Mouse (Mus musculus) retina, postnatal 1 day (tissue): ENCODE measurements at regions not wholly inside any gene's neighbourhood (a gene's known extent, or its start where the extent isn't known, plus 50 kb on each side); places are given as distances from the start of the nearest gene placed in this dataset.

Experiments
- DNase-seq: peaks from one replicate; pipeline ENCODE4 v3.0.0-alpha.2; 2012

GRCm38 (mm10) chr5:46083293-46083692 is 225.9 kb upstream of the Lcorl start:
- no peak for DNase-seq

DNA sequence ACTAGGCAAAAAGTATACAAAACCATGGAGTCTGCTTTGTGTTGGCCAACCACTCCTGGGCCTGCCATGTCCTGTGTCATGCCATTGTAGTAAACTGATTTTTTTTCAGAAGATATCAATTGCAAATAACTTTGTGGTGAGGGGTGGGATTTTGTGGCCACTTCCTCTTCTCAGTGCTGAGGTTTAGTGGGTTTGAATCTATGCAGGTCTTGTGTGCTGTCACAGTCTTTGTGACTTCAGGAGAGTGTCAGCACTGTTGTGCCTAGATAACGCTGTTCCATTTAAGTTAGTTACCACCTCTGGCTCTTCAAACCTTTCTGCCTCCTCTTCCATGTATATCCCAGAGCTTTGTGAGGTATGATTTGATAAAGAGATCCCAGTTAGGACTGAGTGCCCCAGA is 216.3 kb upstream of the Lcorl start:
- no peak for DNase-seq

- no peak for DNase-seq
Measured at GRCm38 (mm10) chr5:46073136-46073535, 215.7 kb upstream of the Lcorl start.

DNA sequence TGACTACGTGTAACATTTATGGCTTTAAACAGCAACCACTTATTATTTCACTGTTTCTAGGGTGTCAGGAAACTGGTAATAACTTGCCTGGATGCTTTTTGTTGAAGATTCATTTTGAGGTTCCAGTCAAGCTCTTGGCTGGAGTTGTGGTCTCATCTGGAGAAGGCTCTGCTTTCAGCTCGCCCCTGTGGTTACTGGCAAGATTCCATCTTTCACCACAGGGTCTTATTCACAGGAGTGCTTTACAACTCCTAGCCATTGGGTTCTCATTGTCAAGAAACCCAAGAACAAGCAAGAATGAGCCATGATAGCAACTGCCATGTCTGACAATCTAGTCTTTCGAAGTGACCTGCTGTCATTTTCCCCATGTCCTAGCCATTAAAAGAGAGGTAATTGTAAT is 202.5 kb upstream of the Lcorl start:
- DNase-seq, result no peak

DNA sequence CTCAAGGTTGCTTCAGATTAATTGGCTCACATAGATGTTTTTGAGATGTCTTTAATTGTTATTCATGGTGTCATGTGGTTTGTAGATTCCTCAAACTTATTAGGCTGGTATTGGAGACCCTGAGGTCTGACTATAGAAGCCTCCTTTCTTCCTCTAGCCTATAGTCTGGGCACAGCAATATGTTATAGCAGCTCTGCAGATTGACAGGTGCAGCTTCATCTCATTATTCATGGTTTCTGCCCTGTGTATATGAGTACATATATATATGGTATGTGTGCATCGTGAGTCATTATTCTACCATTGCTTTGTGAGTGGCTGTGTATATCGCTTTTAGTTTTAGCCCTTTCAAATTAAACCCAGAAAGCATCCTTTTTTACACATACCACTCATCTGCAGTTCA is 197.4 kb upstream of the Lcorl start:
- DNase-seq, result no peak

- peak; percentile 56 for DNase-seq
Measured at GRCm38 (mm10) chr5:46042684-46043348, 185.4 kb upstream of the Lcorl start.

GRCm38 (mm10) chr5:46033008-46033676 is 175.7 kb upstream of the Lcorl start:
- peak; percentile 94 for DNase-seq

- no peak for DNase-seq
Measured at GRCm38 (mm10) chr5:46032206-46032605, 174.8 kb upstream of the Lcorl start.

DNA sequence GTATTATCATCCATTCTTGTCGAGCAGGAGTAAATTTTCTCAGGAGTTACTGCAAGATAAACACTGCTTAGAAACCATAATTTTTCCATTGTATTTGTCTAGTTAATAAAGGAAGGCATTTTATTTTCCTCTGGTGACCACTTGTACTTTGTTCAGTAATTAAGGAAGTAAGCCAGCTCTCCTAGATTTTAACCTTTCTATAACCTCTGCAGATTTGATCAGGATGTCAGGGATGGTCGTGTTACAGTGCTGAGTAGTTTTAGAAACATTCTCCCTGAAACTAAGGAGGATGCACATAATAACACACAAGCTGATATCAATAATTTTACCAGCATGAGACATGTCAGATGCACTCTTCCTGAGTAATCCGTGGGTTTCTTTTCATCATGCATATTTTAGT is 166.7 kb upstream of the Lcorl start:
- DNase-seq, result no peak

- no peak for DNase-seq
Measured at GRCm38 (mm10) chr5:46023456-46023855, 166.0 kb upstream of the Lcorl start.

- DNase-seq, result peak; percentile 47
Measured at GRCm38 (mm10) chr5:46022047-46022422, 164.6 kb upstream of the Lcorl start.

DNA sequence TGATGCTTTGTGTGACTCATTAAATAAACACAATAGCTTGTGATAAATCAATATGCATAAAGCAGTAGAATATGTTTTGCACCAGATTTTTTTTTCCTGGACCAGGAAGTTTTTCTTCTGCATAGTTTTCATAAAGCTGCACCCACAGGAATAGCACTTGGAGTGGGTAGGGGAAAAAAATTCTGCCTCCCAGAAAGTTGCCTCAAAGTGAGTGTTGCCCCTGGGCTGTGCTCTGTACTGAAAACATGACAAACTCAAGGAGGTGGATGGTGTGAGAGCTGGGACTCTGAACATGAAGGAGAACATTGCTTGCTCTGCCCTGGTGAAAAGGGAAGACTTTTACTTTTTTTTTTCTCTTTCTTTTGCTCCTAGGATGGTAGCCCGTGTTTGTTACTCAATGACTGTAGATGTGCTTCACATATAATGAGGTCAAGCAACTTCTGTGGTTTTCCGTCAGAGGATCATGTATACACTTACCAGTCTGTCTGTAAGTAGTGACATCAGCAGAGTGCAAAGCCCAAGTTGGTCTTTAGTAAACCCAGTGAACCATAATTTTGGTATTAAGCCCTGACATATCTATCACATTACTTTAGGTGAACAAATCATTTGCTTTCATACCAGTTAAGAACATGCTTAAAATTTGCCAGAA is 164.1 kb upstream of the Lcorl start:
- no peak for DNase-seq

DNA sequence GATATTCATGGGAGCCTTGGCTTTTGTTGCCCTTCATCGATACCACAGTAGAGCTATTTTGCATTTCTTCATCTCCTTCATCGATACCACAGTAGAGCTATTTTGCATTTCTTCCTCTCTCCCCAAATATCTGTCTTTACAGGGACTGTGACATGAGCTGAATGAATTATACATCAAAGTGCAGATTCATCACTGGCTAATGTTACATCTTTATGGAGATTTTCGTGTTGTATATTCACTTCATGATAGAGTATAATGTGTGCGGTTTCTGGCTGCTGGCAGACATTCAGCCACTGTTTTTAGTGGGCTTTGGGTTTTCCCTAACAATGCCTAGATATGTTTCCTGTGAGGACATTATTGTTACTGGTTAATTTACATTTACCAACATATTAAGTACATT is 162.8 kb upstream of the Lcorl start:
- no peak for DNase-seq

- DNase-seq, result peak; percentile 79
Measured at GRCm38 (mm10) chr5:46007446-46007845, 150.0 kb upstream of the Lcorl start.

DNA sequence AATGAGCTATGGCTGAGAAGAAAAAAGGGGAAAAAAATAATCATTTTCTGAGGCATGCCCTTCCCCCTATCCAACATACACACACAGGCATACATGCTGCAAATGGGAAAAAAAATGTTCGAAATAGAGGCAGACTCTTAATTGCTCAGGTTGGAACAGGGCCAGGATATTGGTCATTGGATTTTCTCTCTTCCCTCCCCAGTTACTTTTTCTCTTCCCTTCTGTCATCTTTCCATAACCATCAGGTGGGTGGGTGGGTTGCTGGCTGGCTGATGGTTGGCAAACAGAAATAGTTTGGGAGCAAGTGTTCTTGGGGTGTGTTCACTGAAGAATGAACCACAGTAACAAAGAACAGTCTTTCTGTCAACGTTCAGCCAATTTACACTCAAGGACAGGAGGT is 149.3 kb upstream of the Lcorl start:
- no peak for DNase-seq

- no peak for DNase-seq
Measured at GRCm38 (mm10) chr5:46006228-46006627, 148.8 kb upstream of the Lcorl start.

- DNase-seq, result no peak
Measured at GRCm38 (mm10) chr5:46005631-46006030, 148.2 kb upstream of the Lcorl start.

DNA sequence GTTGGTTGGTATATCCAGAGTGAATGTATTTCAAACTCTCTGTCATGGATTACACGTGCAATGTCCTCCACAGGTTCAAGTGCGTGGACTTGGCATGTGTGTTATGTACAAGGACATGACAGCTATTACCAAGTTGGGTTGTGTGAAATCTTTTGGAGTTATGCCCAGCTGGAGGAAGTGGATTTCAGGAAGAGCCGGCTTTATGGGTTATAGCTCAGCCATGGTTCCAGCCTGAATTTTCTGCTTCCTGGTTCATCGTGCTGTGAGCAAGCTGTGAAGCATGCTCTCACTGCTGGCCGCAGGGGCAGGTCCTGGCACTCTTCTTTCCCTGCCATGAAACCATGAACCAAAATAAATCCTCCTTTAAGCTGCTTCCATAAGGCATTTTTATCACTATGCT is 144.6 kb upstream of the Lcorl start:
- DNase-seq, result no peak

- DNase-seq, result no peak
Measured at GRCm38 (mm10) chr5:45957766-45958165, 100.4 kb upstream of the Lcorl start.

DNA sequence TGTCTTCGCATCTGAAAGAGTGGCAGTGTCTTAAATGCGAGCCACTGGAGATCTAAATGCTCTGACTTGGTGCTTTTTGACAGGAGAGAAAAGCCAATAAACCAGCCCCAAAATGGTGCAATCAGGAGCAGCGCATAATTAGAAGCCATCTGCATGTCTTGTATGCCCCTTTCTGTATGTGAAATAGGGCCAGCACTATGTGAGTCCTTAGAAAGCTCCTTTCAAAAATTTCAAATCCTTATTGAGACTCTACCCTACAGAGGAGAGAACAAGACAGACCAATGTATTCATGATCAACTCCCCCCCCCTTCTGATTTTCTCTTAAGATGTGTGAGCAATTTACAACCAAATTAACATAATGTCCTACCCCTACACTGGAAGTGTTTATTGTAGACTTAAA is 86.6 kb upstream of the Lcorl start:
- no peak for DNase-seq

DNA sequence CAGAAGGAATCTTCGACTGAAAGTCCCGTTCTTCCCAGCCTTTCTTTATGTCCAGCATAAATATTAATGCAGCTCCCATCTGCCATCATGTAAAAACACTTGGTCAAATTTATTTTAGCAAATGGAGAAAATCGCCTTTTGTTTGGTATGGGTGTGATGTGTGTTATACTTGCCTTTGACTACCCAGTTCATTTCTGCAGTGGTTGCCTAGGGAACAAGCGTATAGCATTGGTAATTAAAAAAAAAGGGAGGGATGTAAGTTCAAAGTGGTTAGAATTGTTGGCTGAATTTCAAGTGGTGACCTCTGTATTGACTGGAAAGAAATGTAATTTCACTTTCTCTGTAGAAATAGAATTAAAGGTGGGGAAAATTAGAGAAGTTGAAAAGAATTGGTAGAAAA is 75.6 kb upstream of the Lcorl start:
- no peak for DNase-seq

- no peak for DNase-seq
Measured at GRCm38 (mm10) chr5:45931252-45931651, 73.8 kb upstream of the Lcorl start.

DNA sequence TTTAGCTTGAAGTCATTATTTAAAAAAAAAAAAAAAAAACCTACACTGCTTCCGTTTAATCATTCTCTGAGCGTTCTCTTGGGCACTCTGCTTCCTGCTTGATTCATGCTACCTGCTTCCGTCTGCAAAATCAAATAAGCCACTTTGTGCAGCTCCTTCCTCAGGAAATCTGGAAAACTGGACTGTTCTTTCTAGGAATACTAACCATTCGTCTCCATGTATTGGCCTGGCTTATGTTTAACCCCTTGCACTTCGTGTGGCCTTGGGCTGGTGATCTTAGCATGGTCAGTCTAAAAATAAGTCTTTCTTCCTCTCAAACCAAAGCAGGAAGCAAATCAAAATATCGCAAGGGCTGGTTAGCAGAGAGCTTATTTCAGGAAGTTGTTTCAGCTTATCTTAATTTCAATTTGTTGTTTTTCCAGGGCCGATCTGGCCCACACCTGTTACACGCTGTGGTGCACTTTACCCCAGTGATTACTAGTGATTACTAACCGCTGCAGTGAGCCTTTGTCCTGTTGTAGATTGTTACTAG is 68.5 kb upstream of the Lcorl start:
- DNase-seq, result no peak

GRCm38 (mm10) chr5:45923907-45924594 is 66.6 kb upstream of the Lcorl start:
- no peak for DNase-seq
